Mouse (Mus musculus): Measurements from ENCODE around the gene Gsta3.
"Not testable (repeated sequence)": the region's sequence is repeated elsewhere in the genome, so short reads cannot be mapped to it uniquely, and the experiment has no call there.

Gene Gsta3

GRCm38 (mm10) chr1:21239911-21240898 is at the start of gene Gsta3:
TSS of gene Gsta3 (plus strand) at chr1:21240589.
- CTCF ChIA-PET: no interaction called here

DNA sequence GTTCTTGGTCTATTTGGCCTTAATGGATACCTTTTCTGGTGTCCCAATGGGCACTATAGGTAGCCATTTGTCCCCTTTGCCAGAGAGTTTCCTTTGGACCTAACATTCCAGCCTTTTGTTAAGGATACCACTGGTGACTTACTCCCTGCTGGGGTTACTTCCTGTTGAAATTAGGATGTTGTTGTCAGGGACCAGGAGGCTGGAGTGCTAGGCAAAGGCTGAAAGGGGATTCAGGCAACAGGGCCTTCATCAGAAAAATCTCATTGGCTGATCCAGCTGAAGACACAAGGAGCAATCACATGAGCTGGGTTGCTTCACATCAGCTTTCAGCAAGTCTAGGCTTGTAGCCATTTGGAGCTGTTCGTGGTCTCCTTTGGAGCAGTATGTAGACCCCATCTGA is 34.1 kb upstream of the Gsta3 start:
- CTCF ChIA-PET: no interaction called here

DNA sequence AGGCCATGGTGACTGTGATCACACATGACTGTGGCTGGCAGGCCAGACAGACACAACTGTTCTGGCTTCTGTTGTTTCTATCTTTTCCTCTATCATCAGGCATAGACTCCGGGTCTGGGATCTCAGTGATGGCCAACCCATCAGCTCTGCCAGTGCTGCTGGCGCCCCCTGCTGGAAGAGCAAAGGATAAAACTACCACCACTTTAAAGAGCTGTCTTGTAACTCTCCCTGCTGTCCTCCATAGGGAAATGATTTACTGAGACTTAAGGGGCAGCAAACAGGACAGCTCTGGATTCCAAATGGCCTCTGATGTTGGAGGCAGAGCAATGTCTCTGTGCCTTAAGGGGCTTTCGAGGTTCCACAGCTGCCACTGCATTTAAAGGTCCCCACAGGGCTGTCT is 26.9 kb upstream of the Gsta3 start:
- CTCF ChIA-PET: not testable (repeated sequence)

DNA sequence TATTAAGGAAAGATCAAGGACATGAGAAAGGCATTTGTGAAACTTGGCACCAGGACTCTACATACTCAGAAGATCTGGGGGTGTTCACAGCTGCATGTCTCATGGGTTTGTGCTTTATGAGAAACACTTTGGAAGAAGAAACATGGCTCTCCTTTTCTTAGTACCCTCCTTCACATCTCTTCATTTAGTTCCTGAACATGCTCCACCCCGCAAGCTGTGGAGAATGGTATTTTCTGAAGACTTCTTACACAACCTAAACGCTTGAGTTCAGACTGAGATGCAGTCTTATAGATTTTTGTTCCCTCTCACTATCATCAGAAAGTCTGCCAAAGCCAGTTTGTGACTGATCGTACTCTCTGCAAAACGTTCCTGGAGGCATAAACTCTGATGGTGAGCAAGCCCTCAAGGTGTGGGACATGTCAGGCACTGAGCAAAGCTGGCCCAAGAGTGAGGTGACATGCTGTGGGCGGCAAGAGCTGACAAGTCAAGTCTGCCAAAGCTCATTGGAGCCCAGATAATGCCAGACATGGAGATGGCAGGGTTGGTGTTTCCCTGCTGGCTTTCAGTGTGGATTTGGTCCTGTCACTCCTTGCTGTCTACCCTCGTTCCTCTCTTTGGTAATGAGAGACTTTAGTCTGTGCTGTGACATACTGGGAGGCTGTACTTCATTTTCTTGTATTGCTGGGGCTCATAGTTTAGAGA is 26.2 kb upstream of the Gsta3 start:
- CTCF ChIA-PET: not testable (repeated sequence)

DNA sequence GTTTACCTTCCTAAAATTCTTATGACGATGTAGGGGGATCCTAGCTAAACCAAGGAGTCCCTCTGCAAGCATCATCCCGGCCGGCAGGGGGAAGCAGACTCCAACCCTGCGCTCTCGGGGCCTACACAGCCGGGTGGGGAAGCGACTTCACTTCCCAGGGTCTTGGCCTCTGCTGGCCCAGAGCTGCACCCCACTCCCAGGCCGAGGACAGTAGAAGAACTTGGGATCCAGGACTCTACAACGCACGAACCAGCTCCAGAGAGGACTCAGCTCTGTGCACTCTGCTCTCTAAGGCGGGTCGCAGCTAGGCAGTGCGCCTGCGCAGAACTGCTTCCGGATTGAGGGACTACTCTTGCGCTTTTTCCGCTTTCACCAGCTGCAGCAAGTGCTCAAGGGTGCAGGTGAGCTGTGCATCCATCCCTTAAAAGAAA is 21.9 kb upstream of the Gsta3 start, which contains the start of gene Tmem14a:
Gene Tmem14a, plus strand, starts transcription at position 87 of the 431 bp plus-strand sequence.
- CTCF ChIA-PET: no interaction called here

- CTCF ChIA-PET: no interaction called here
These were observed 12.5 kb upstream of the Gsta3 start for GRCm38 (mm10) chr1:21227756-21228395.

DNA sequence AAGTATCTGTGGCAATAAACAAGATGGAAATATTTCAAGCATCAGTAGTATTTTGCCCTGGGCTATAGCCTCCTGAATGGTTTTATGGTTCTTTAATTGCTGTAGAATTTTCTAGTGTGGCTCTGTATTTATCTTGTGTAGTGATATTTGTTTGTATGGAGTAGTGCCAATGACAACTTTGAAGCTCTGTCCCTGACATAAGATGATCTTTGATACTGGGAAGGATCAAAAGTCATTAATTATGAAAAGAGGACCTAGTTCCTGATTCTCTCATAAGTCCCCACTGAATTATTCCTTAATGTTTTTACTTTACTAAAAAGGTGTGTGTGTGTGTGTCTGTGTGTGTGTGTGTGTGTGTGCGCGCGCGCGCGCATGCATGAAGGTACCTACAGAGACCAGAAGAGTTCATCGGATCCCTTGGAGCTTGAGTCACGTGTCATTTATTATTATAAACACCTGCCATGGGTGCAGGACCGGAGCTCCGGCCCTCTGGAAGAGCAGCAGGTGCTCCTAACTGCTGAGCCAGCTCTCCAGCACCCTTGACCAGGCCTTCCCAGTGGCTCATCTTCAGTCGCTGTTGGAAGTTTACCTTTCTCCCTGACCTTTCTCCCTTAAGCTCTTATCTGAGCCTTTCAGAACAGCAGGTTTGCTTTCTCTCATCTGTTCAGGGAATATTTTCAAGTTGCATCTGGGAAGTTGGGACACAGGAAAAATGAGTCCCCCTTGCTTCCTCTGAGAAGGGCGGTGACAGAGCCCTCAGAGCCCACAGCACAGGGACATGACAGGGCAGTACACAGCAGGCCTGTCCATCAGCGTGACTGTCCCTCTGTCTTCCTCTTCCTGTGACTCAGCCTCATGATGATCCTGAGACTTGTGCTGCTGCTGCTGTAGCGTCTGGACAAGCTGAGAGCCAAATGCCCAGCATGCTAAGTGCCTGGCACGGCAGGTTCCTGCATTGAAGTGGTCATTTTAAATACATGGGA is 11.4 kb upstream of the Gsta3 start:
- CTCF ChIA-PET: not testable (repeated sequence)

- CTCF ChIA-PET: no interaction called here
These were observed 10.0 kb upstream of the Gsta3 start for GRCm38 (mm10) chr1:21230376-21230775.

DNA sequence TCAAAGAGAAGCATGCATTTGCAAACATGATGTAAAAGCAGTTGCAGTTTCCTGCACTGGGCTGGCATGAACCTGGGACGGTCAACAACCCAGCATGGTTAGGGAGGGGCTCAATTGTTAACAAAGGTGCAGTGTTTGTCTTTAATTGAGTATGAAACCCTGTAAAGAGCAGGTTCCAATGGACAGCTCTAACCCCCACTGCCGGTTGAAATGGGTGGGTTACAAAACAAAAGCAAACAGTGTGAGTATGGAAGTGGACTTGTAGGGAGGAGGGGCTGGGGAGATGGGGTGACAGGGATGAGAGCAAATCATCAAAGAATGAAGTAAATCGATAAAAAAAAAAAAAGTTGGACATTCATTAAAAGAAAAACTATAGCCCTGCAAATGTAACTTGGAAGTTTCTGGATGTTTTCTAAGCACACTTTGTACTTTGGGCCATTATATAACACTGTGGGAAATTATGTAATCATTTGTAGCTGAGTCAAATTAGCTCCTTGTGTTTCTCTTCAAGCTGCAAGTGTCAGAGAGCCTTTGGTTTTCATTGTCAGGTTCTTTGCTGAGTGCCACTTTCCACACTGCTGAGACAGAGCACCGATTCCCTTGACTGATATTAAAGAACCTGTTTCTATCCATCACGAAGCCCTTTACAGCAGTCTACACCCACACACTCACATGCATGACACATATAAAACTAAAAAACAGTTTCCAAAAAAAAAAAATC is 8.5 kb upstream of the Gsta3 start:
- CTCF ChIA-PET: interaction anchor here (0.6 to 0.7 kb wide), 2 partner anchors 13 to 69 kb away, joined by 3 to 7 read pairs; no protein-coding TSS in a partner anchor

DNA sequence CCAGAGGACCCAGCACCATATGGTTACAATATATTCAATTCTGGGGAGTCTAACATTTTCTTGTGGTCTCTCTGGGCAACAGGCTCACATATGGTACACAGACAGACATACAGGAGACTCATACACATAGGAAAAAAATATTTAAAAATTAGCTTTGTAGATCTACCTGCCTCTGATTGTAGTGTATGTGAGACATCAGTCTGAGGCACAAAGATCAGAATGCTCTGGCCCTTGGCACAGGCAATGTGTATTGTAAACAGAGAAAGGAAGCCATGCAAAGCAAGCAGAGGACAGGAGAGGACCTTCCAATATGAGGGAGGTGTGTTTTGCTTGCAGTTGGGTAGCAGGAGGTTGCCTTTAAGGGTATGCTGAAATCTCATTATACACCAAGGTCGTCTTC is 7.9 kb upstream of the Gsta3 start:
- CTCF ChIA-PET: no interaction called here

DNA sequence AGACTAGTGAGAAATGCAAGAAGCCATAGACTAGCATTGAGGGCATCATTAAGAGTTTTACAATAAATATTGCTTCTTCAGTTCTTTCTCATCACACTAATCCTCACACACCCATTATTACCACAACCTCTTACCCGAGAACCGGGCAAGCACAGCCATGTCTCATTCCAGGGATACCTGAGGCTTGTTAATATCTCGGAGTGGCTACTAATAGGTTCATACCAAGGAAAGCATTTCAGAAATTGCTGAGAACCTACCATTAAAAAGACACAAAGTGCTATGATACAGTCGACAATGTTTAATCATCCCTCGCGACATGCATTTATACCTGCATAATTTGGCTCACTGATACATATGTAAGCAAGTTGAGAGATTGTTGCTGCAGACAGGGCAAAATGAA is 5.0 kb upstream of the Gsta3 start:
- CTCF ChIA-PET: no interaction called here

GRCm38 (mm10) chr1:21241096-21241495 is 707 bp downstream of the Gsta3 start:
- CTCF ChIA-PET: no interaction called here

DNA sequence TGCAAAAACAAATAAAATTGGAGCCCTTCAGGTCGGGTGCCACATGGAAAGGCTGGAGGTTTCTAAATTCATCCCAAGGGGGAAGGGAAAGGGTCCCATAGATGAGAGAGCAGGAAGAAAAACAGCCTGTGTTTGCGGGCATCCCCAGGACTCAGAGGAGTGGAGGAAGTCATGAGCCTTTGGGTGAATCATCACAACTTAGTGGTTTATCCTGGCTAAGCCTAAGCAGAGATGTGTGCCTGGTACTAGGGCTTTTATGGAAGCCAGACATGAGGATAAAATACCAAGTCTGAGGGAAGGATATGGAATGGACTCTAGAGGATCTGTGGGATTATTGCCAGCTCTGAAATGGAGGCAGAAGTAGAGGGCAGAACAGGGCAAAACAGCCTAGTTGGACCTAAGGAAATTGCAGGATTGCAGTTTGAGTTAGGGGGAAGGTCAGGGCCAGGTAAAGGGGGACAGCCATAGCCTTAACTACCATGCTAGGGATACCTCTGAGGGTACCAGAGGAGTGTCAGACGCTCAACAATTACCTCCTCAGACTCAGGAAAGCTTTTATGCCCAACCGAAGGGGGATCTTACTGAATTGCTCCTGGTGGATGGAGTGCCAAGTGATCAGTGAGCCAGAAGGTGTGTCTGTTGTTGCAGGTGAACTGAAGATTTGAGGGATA is 4.0 kb downstream of the Gsta3 start:
- CTCF ChIA-PET: interaction anchor here (0.5 to 0.6 kb wide), 2 partner anchors 13 to 60 kb away, joined by 3 to 4 read pairs; no protein-coding TSS in a partner anchor

- CTCF ChIA-PET: no interaction called here
These were observed 5.7 kb downstream of the Gsta3 start for GRCm38 (mm10) chr1:21246136-21246535.

DNA sequence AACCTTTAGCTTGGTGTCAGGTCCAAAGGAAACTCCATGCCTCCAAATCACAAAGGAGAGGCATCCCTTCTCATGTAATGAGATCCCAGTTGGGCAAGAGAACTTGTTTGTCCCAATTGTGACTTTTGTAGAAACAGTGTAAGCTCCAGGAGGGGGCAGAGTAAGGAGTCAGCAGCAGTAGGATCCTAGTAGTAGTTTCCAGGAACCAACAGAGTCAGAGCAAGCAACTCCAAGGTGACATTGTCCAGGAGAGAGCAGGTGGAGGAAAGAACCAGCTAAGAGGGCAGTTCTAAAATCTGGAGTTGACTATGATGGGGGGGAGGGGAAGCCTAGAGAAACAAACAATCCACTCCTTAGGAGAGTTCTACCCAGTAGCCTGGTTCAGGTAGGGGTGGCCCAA is 7.5 kb downstream of the Gsta3 start:
- CTCF ChIA-PET: no interaction called here

- CTCF ChIA-PET: no interaction called here
These were observed 8.4 kb downstream of the Gsta3 start for GRCm38 (mm10) chr1:21248560-21249390.

- CTCF ChIA-PET: no interaction called here
These were observed 11.3 kb downstream of the Gsta3 start for GRCm38 (mm10) chr1:21251661-21252060.

GRCm38 (mm10) chr1:21252566-21253302 is 12.3 kb downstream of the Gsta3 start:
- CTCF ChIA-PET: no interaction called here
